Mouse (Mus musculus) bone marrow, adult 2 months (tissue): ENCODE results near the gene Myh7b. TPM values are rescaled to one million over a fixed set of nuclear protein-coding genes. Genes with fewer than 3 reads are reported as not detected.
A peak's percentile ranks its signal among the peaks of the same experiment; 100 is the strongest.

Experiments
- H3K27ac ChIP-seq: fragments of 200-500 bp; 2 replicates; pipeline ENCODE4 v1.5.1; 2012; ENCODE audit warnings: low read depth, mild to moderate bottlenecking, control low read depth, inconsistent platforms, low read length; ENCODE audit not compliant: control insufficient read depth, poor library complexity, insufficient read depth
- H3K4me1 ChIP-seq: fragments of 200-500 bp; 2 replicates; pipeline ENCODE4 v1.6.1; 2011; ENCODE audit warnings: low read length; ENCODE audit not compliant: control insufficient read depth, insufficient read depth
- H3K4me3 ChIP-seq: fragments of 200-500 bp; replicated peaks from 2 replicates; pipeline ENCODE3; 2011; ENCODE audit warnings: mild to moderate bottlenecking, low read depth, low read length, control low read depth; ENCODE audit not compliant: control insufficient read depth
- CTCF ChIP-seq: fragments of 200-500 bp; IDR thresholded peaks from 2 replicates; pipeline ENCODE4 v1.5.1; 2011; ENCODE audit warnings: low read length, control low read depth; ENCODE audit not compliant: control insufficient read depth, insufficient read depth
- POLR2A ChIP-seq: fragments of 200-500 bp; IDR thresholded peaks from 2 replicates; pipeline ENCODE4 v1.6.1; 2011; ENCODE audit warnings: low read depth, mild to moderate bottlenecking, control low read depth, low read length, borderline replicate concordance; ENCODE audit not compliant: control insufficient read depth
- WGBS: fragments of 180-500 bp; shearing (Covaris S2); methylation state at CpG from one replicate; pipeline ENCODE4 v1.1.7; 2018; 5-methylcytosine and 5-hydroxymethylcytosine counted together
- polyA plus RNA-seq: library from polyadenylated mRNA; stranded (reverse); fragments of >200 nt; gene quantifications from 2 replicates; pipeline ENCODE4 v1.2.4, GENCODE M21; 2011; ENCODE audit warnings: low replicate concordance; ENCODE audit not compliant: missing spikeins, insufficient read depth, insufficient read length

Gene Myh7b
- polyA plus RNA-seq, 1 experiment = not detected

- WGBS = 73% methylated on average over 4 of the region's 4 CpGs
- H3K4me1 ChIP-seq = no peaks in the 10 kb centered on the region
- H3K4me3 ChIP-seq = no peak overlapping the region
- TF ChIP-seq POLR2A (no peak), CTCF (no peak)
- H3K27ac ChIP-seq = no peak overlapping the region
These were observed 28.5 kb upstream of the Myh7b start for GRCm38 (mm10) chr2:155582384-155582995.

DNA sequence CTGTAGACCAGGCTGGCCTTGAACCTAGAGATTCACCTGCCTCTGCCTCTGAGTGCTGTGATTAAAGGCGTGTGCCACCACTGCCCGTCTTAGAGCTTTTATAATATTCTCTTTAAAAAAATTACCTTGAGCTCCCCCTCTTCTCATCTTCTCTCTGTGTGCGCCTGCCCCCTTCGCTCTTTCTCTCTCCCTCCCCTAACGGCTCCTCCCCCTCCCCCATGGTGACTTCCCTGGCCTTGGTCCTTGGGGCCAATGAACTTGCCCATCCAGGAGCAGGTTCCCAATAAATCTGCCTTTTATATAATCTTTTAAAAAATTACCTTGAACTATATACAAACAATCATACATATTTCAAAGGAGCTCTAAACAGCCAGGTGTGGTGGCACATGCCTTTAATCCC lies 28.0 kb upstream of the Myh7b start:
- Histone ChIP-seq H3K4me1 (no peaks in the 10 kb centered on the region), H3K4me3 (no peak overlapping the region), H3K27ac (no peak overlapping the region)
- TF ChIP-seq POLR2A (no peak), CTCF (no peak)
- WGBS = 84% methylated on average over 5 of the region's 5 CpGs

DNA sequence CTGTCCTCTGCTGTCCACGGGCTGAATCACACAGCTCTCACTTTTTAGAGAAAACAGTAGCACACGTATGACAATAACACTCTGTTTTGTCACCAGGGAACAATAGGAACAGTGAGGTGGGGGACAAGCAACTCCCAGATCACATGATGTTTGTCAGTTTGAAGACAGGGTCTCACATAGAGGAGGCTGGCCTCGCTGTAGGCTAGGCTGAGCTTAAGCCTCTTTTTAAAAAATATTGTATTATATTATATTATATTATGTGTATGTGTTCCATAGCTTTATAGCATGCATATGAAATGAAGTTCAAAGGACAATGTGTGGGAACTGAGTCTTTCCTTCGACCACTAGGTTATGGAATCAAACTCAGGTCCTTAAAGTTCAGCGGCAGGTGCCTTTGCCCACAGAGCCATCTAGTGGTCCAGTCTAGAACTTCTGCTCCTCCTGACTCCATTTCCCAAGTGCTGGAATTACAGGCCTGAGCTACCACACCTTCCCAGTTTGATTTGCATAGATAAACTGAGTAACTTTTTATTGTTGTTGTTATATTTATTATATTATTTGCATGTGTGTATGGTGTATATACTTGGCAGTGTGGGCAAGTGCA lies 27.0 kb upstream of the Myh7b start:
- H3K4me3 ChIP-seq = no peak overlapping the region
- WGBS = 49% methylated on average over 5 of the region's 5 CpGs
- peak; percentile 83 for TF ChIP-seq CTCF
- TF ChIP-seq POLR2A = no peak

GRCm38 (mm10) chr2:155585082-155585481 lies 25.9 kb upstream of the Myh7b start:
- TF ChIP-seq POLR2A = no peak
- no peak for TF ChIP-seq CTCF
- 82% methylated on average over 9 of the region's 9 CpGs for WGBS
- Histone ChIP-seq H3K4me3 (no peak overlapping the region), H3K27ac (no peak overlapping the region), H3K4me1 (no peaks in the 10 kb centered on the region)

More for the DNA sequence above, 27.0 kb upstream of the Myh7b start:
- Histone ChIP-seq H3K27ac (no peak overlapping the region), H3K4me1 (no peaks in the 10 kb centered on the region)

- H3K4me1 ChIP-seq = no peaks in the 10 kb centered on the region
- H3K4me3 ChIP-seq = no peak overlapping the region
- 33% methylated on average over 10 of the region's 10 CpGs for WGBS
- no peak overlapping the region for H3K27ac ChIP-seq
- TF ChIP-seq CTCF = no peak
These were observed 25.5 kb upstream of the Myh7b start for GRCm38 (mm10) chr2:155585486-155585885.

DNA sequence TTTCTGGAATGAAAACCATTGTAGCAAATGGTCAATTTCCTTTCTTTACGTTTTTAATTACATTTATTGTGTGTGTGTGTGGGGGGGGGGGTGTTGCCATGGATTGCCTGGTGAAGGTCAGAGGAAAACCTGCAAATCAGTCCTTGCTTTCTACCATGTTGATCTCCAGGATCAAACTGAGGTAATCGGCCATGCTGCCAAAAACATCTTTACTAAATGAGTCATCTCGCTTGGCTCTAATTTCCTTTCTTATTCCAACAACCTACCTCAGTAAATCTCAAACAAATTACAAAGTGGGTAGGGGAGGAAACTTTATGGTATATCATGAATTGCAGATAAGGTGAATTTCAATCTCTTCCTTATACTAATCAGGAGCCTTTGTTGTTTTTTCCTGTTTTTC lies 22.9 kb upstream of the Myh7b start:
- no peak for TF ChIP-seq CTCF
- no peak for TF ChIP-seq POLR2A
- Histone ChIP-seq H3K27ac (no peak overlapping the region), H3K4me3 (no peak overlapping the region), H3K4me1 (no peaks in the 10 kb centered on the region; the same call in 1 of the 2 replicates)
- 83% methylated on average over 3 of the region's 3 CpGs for WGBS

GRCm38 (mm10) chr2:155589521-155589920 lies 21.5 kb upstream of the Myh7b start:
- no peaks in the 10 kb centered on the region; the same call in 1 of the 2 replicates for H3K4me1 ChIP-seq
- no peak overlapping the region for H3K27ac ChIP-seq
- TF ChIP-seq POLR2A (no peak), CTCF (no peak)
- H3K4me3 ChIP-seq = no peak overlapping the region
- 76% methylated on average over 6 of the region's 6 CpGs for WGBS

DNA sequence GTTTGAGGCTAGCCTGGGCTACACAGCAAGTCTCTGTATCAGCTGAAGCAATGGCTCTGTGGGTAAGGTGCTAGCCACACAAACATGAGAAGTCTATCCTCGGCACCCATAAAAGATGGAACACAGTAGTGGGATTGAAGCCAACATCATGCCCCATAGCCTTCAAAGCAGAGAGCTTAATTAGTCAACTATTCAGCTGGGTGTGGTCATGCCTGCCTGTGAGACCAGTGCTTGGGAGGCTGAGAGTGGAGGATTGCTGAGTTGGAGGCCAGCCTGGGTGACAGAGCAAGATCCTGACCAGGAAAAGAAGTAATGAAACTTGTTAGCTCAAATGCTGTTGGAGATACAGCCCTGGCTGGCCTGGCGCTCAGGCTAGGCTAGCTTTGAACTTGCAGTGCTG lies 20.1 kb upstream of the Myh7b start:
- H3K4me3 ChIP-seq = no peak overlapping the region
- TF ChIP-seq POLR2A (no peak), CTCF (no peak)
- WGBS = 83% methylated on average over 2 of the region's 2 CpGs
- no peaks in the 10 kb centered on the region; the same call in 1 of the 2 replicates for H3K4me1 ChIP-seq
- H3K27ac ChIP-seq = no peak overlapping the region

- Histone ChIP-seq H3K27ac (no peak overlapping the region), H3K4me1 (no peaks in the 10 kb centered on the region; the same call in 1 of the 2 replicates), H3K4me3 (peak overlapping the region; percentile 44)
- TF ChIP-seq CTCF (no peak), POLR2A (no peak)
- 17% methylated on average over 6 of the region's 6 CpGs for WGBS
These were observed 19.3 kb upstream of the Myh7b start for GRCm38 (mm10) chr2:155591676-155592075.
